Mouse (Mus musculus): ENCODE results near the gene Tdpoz2. TPM values are rescaled to one million over a fixed set of nuclear protein-coding genes. Genes with fewer than 3 reads are reported as not detected.
"Not testable (repeated sequence)": the region's sequence is repeated elsewhere in the genome, so short reads cannot be mapped to it uniquely, and the experiment has no call there.

Gene Tdpoz2
- not detected in 2 replicates for polyA plus RNA-seq (2014; fragmentation: Nextera tagmentation; extraction: Ambion mirVana)

- no peaks in the 10 kb centered on the region for H3K27me3 ChIP-seq (ENCODE audit: control insufficient read depth, insufficient read depth, low read length)
- H3K4me2 ChIP-seq (ENCODE audit: low read depth, low read length), result no peak within 1 kb of the TSS
- no peak within 1 kb of the TSS for H3K9ac ChIP-seq (replicated peaks; ENCODE audit: low read depth, low read length)
- no peaks in the 10 kb centered on the region for H3K4me1 ChIP-seq (ENCODE audit: control insufficient read depth, insufficient read depth, low read length)
- 89% methylated on average over 3 of the region's 3 CpGs for WGBS
- H3K27ac ChIP-seq (ENCODE audit: low read depth, low read length), result no peak within 1 kb of the TSS
- ATAC-seq (ENCODE audit: low read depth), result no peak
- H3K36me3 ChIP-seq (ENCODE audit: control insufficient read depth, insufficient read depth, low read length), result no peaks in the 10 kb centered on the region
- no peaks in the 10 kb centered on the region for H3K9me3 ChIP-seq (ENCODE audit: control insufficient read depth, low read length)
- H3K4me3 ChIP-seq (ENCODE audit: low read depth, low read length), result no peak within 1 kb of the TSS
These were observed at the start of gene Tdpoz2 for GRCm38 (mm10) chr3:93652586-93652985. Gene Tdpoz2, minus strand, starts transcription at chr3:93652686.

DNA sequence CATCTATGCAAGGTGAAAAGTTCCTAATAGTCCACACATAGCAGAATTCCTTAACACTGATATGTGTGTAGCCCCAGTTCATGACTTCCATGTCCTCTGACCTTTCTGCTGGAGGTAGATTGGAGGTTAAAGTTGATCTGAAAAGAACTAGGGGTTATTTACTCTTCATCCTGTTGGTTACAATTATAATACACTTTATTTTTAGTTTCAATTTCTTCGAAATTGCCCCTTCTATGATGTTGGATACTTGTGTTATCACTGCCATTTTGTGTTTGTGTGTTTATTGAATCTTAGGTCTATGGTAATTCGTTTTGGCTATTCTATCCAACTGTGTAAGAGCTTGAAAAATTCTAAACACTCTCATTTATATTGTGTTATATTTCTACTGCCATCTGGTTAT lies 40.5 kb upstream of the Tdpoz2 start, which contains the start of gene Gm37596:
Gm37596 (minus strand) TSS at position 101 of the 400 bp plus-strand sequence.
- not testable (repeated sequence) for H3K27ac ChIP-seq (ENCODE audit: low read depth, low read length); H3K4me3 ChIP-seq (ENCODE audit: low read depth, low read length); ATAC-seq (ENCODE audit: low read depth); H3K4me2 ChIP-seq (ENCODE audit: low read depth, low read length); H3K27me3 ChIP-seq (ENCODE audit: control insufficient read depth, insufficient read depth, low read length); H3K9me3 ChIP-seq (ENCODE audit: control insufficient read depth, low read length); H3K4me1 ChIP-seq (ENCODE audit: control insufficient read depth, insufficient read depth, low read length); H3K36me3 ChIP-seq (ENCODE audit: control insufficient read depth, insufficient read depth, low read length); H3K9ac ChIP-seq (replicated peaks; ENCODE audit: low read depth, low read length)
- 62% methylated on average over 1 of the region's 2 CpGs for WGBS

GRCm38 (mm10) chr3:93676210-93676609 lies 23.7 kb upstream of the Tdpoz2 start, which contains the start of gene Tdpoz1:
Gene Tdpoz1, minus strand, starts transcription at chr3:93676310.
- not testable (repeated sequence) for H3K27me3 ChIP-seq (ENCODE audit: control insufficient read depth, insufficient read depth, low read length); H3K9ac ChIP-seq (replicated peaks; ENCODE audit: low read depth, low read length); H3K4me2 ChIP-seq (ENCODE audit: low read depth, low read length); H3K36me3 ChIP-seq (ENCODE audit: control insufficient read depth, insufficient read depth, low read length); H3K9me3 ChIP-seq (ENCODE audit: control insufficient read depth, low read length); H3K4me1 ChIP-seq (ENCODE audit: control insufficient read depth, insufficient read depth, low read length); H3K27ac ChIP-seq (ENCODE audit: low read depth, low read length); ATAC-seq (ENCODE audit: low read depth); H3K4me3 ChIP-seq (ENCODE audit: low read depth, low read length)
- WGBS, result 84% methylated on average over 2 of the region's 4 CpGs

- not testable (repeated sequence) for ATAC-seq (ENCODE audit: low read depth); H3K4me3 ChIP-seq (ENCODE audit: low read depth, low read length); H3K4me1 ChIP-seq (ENCODE audit: control insufficient read depth, insufficient read depth, low read length); H3K36me3 ChIP-seq (ENCODE audit: control insufficient read depth, insufficient read depth, low read length); H3K27ac ChIP-seq (ENCODE audit: low read depth, low read length); H3K9me3 ChIP-seq (ENCODE audit: control insufficient read depth, low read length); H3K27me3 ChIP-seq (ENCODE audit: control insufficient read depth, insufficient read depth, low read length); H3K4me2 ChIP-seq (ENCODE audit: low read depth, low read length); H3K9ac ChIP-seq (replicated peaks; ENCODE audit: low read depth, low read length)
- 89% methylated on average over 5 of the region's 6 CpGs for WGBS
These were observed 18.5 kb upstream of the Tdpoz2 start for GRCm38 (mm10) chr3:93670805-93671503.

DNA sequence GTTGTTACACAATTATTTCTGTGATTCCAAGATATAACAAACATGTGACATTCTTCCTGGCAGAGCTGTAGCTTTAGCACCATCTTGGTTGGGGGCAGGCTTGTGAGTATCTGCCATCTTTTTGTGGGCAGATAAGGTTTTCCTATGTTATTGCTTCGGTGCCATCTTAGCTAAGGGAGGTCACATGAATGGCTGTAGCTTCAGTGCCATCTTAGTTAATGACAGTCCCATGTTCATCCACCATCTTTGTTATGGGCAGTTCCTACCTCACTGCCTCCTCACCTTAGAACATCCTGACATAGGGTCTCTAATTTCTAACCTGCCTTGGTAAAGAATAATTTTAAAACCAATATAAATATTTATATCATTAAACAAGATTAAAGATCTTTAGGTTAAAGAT lies 1.8 kb upstream of the Tdpoz2 start:
- no peak overlapping the region for H3K9ac ChIP-seq (replicated peaks; ENCODE audit: low read depth, low read length)
- no peaks in the 10 kb centered on the region for H3K36me3 ChIP-seq (ENCODE audit: control insufficient read depth, insufficient read depth, low read length)
- no peaks in the 10 kb centered on the region for H3K9me3 ChIP-seq (ENCODE audit: control insufficient read depth, low read length)
- no peak for ATAC-seq (ENCODE audit: low read depth)
- H3K4me1 ChIP-seq (ENCODE audit: control insufficient read depth, insufficient read depth, low read length), result no peaks in the 10 kb centered on the region
- H3K4me2 ChIP-seq (ENCODE audit: low read depth, low read length), result no peak overlapping the region
- H3K4me3 ChIP-seq (ENCODE audit: low read depth, low read length), result no peak overlapping the region
- 67% methylated on average over 1 of the region's 1 CpGs for WGBS
- no peaks in the 10 kb centered on the region for H3K27me3 ChIP-seq (ENCODE audit: control insufficient read depth, insufficient read depth, low read length)
- no peak overlapping the region for H3K27ac ChIP-seq (ENCODE audit: low read depth, low read length)

GRCm38 (mm10) chr3:93630917-93631714 lies 21.4 kb downstream of the Tdpoz2 start:
- H3K27me3 ChIP-seq (ENCODE audit: control insufficient read depth, insufficient read depth, low read length); H3K27ac ChIP-seq (ENCODE audit: low read depth, low read length); H3K4me1 ChIP-seq (ENCODE audit: control insufficient read depth, insufficient read depth, low read length); ATAC-seq (ENCODE audit: low read depth); H3K4me3 ChIP-seq (ENCODE audit: low read depth, low read length); H3K4me2 ChIP-seq (ENCODE audit: low read depth, low read length); H3K9ac ChIP-seq (replicated peaks; ENCODE audit: low read depth, low read length); H3K9me3 ChIP-seq (ENCODE audit: control insufficient read depth, low read length); H3K36me3 ChIP-seq (ENCODE audit: control insufficient read depth, insufficient read depth, low read length): not testable (repeated sequence)
- WGBS, result 92% methylated on average over 4 of the region's 4 CpGs

DNA sequence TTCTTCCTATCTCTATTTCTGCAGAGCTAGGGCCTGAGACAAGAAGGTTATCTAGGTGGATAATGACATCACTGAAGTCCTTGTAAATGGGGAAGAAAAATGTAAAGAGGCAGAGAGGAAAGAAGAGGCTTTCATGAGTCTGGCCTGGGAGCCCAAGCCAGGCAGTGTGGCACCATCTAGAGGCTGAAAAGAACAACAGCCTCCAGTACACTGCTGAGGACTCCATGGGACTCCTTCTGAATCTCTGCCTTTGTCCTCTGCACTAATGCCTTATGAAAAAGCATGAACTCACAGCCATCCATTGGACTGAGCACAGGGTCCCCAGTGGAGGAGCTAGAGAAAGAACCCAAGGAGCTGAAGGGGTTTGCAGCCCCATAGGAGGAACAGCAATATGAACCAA lies 43.5 kb downstream of the Tdpoz2 start:
- H3K4me2 ChIP-seq (ENCODE audit: low read depth, low read length); H3K27ac ChIP-seq (ENCODE audit: low read depth, low read length); H3K27me3 ChIP-seq (ENCODE audit: control insufficient read depth, insufficient read depth, low read length); H3K9ac ChIP-seq (replicated peaks; ENCODE audit: low read depth, low read length); H3K9me3 ChIP-seq (ENCODE audit: control insufficient read depth, low read length); H3K36me3 ChIP-seq (ENCODE audit: control insufficient read depth, insufficient read depth, low read length); H3K4me1 ChIP-seq (ENCODE audit: control insufficient read depth, insufficient read depth, low read length); H3K4me3 ChIP-seq (ENCODE audit: low read depth, low read length): not testable (repeated sequence)
- peak; percentile 85; the same call in 1 of the 2 replicates for ATAC-seq (ENCODE audit: low read depth)

DNA sequence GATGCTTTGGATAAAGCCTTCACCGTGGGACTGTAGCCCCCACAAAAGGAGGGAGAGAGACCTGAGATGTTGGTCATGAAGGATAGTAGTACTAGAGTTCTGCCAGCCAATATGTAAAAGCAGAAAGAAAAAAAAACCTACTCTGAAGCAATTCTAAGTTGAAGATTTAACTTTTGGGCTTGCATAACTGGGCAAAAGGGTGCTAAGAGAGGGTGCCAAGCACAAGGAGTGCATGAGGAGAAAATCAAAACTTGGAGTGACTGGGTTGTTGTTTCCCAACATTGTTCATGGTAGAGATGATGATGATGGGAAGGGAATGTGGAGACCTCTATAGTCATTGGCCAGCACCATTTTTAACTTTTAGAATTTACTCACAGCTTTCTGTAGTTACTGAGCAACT lies 50.6 kb downstream of the Tdpoz2 start:
- Histone ChIP-seq H3K27me3 (ENCODE audit: control insufficient read depth, insufficient read depth, low read length) (peaks cover 3% of the 10 kb centered on the region; the same call in 1 of the 2 replicates), H3K4me3 (ENCODE audit: low read depth, low read length) (no peak overlapping the region), H3K9ac (replicated peaks; ENCODE audit: low read depth, low read length) (no peak overlapping the region), H3K9me3 (ENCODE audit: control insufficient read depth, low read length) (no peaks in the 10 kb centered on the region), H3K36me3 (ENCODE audit: control insufficient read depth, insufficient read depth, low read length) (no peaks in the 10 kb centered on the region), H3K4me2 (ENCODE audit: low read depth, low read length) (no peak overlapping the region), H3K4me1 (ENCODE audit: control insufficient read depth, insufficient read depth, low read length) (no peaks in the 10 kb centered on the region), H3K27ac (ENCODE audit: low read depth, low read length) (no peak overlapping the region)
- 70% methylated on average over 1 of the region's 1 CpGs for WGBS
- ATAC-seq (ENCODE audit: low read depth), result no peak
